Mouse (Mus musculus) MEL (cell line): ENCODE results near the gene Nsd1. TPM values are rescaled to one million over a fixed set of nuclear protein-coding genes. Genes with fewer than 3 reads are reported as not detected.

Source experiments
- DNase-seq: peaks from one replicate; pipeline ENCODE4 v3.0.0; 2011; ENCODE audit warnings: low read depth, low spot score
- H3K27ac ChIP-seq: 2 replicates; pipeline ENCODE4 v1.5.1; 2012; ENCODE audit warnings: low read depth, mild to moderate bottlenecking, control low read depth, low read length, moderate library complexity; ENCODE audit not compliant: control insufficient read depth
- H3K27me3 ChIP-seq, 2 experiments: fragments of 150-350 bp in 1 of 2; sonication (generic) in 1 of 2; 2 replicates each; pipeline ENCODE4 v1.6.1; 2012; ENCODE audit warnings: low read length in 2 of 2, mild to moderate bottlenecking in 2 of 2, improper control_type of control experiment in 1 of 2, moderate library complexity in 1 of 2; ENCODE audit not compliant: insufficient read depth in 2 of 2, control insufficient read depth in 1 of 2
- H3K36me3 ChIP-seq, 2 experiments: 2 replicates each; pipeline ENCODE4 v1.6.1; 2012 to 2014; ENCODE audit warnings: low read length in 2 of 2, improper control_type of control experiment in 1 of 2, inconsistent platforms in 1 of 2, mild to moderate bottlenecking in 1 of 2; ENCODE audit not compliant: insufficient read depth in 2 of 2, control insufficient read depth in 1 of 2
- H3K4me1 ChIP-seq, 2 experiments: fragments of 150-350 bp in 1 of 2; sonication (generic) in 1 of 2; 2 replicates each; pipeline ENCODE4 v1.6.1; 2012; ENCODE audit warnings: low read length in 2 of 2, improper control_type of control experiment in 1 of 2, mild to moderate bottlenecking in 1 of 2; ENCODE audit not compliant: insufficient read depth in 2 of 2, control insufficient read depth in 1 of 2
- H3K4me3 ChIP-seq, 2 experiments: fragments of 150-350 bp in 1 of 2; sonication (generic) in 1 of 2; 2 replicates each; pipeline ENCODE4 v1.5.1; 2012; ENCODE audit warnings: low read depth in 2 of 2, low read length in 2 of 2, mild to moderate bottlenecking in 2 of 2, moderate library complexity in 2 of 2, control low read depth in 1 of 2, improper control_type of control experiment in 1 of 2; ENCODE audit not compliant: control insufficient read depth in 1 of 2, insufficient read depth in 1 of 2
- H3K79me2 ChIP-seq: 2 replicates; pipeline ENCODE4 v1.6.1; 2012; ENCODE audit warnings: mild to moderate bottlenecking, low read length, moderate library complexity; ENCODE audit not compliant: control insufficient read depth, poor library complexity, insufficient read depth
- H3K9ac ChIP-seq: 2 replicates; pipeline ENCODE4 v1.6.1; 2012; ENCODE audit warnings: low read depth, mild to moderate bottlenecking, control low read depth, low read length, moderate library complexity; ENCODE audit not compliant: control insufficient read depth, poor library complexity, severe bottlenecking
- H3K9me3 ChIP-seq: fragments of 150-350 bp; sonication (generic); replicated peaks from 2 replicates; pipeline ENCODE4 v1.6.1; 2012; ENCODE audit warnings: mild to moderate bottlenecking, low read length, improper control_type of control experiment, moderate library complexity; ENCODE audit not compliant: insufficient read depth
- BHLHE40 ChIP-seq: IDR thresholded peaks from 2 replicates; pipeline ENCODE4 v1.6.1; 2012; ENCODE audit warnings: low read depth, mild to moderate bottlenecking, inconsistent platforms, low read length, improper control_type of control experiment, borderline replicate concordance
- CHD2 ChIP-seq: IDR thresholded peaks from 2 replicates; pipeline ENCODE4 v1.6.1; 2011; ENCODE audit warnings: low read length, improper control_type of control experiment
- CTCF ChIP-seq, 3 experiments: IDR thresholded peaks in 2 of 3; conservative IDR thresholded peaks in 1 of 3; 2 replicates each; pipeline ENCODE4 v1.5.1; 2011 to 2012; ENCODE audit warnings: low read length in 3 of 3, low read depth in 2 of 3, mild to moderate bottlenecking in 2 of 3, improper control_type of control experiment in 1 of 3, inconsistent platforms in 1 of 3, mixed read lengths in 1 of 3, moderate library complexity in 1 of 3; ENCODE audit not compliant: control insufficient read depth in 1 of 3, insufficient read depth in 1 of 3, poor library complexity in 1 of 3, severe bottlenecking in 1 of 3
- E2F4 ChIP-seq: IDR thresholded peaks from 2 replicates; pipeline ENCODE4 v1.6.1; 2011; ENCODE audit warnings: low read depth, low read length, improper control_type of control experiment, borderline replicate concordance
- GATA1 ChIP-seq: IDR thresholded peaks from 2 replicates; pipeline ENCODE4 v1.6.1; 2011; ENCODE audit warnings: low read depth, low read length, improper control_type of control experiment
- HCFC1 ChIP-seq: IDR thresholded peaks from 2 replicates; pipeline ENCODE4 v1.6.1; 2012; ENCODE audit warnings: low read depth, mild to moderate bottlenecking, inconsistent platforms, low read length, improper control_type of control experiment, moderate library complexity
- JUND ChIP-seq: IDR thresholded peaks from 2 replicates; pipeline ENCODE4 v1.6.1; 2011; ENCODE audit warnings: low read depth, mild to moderate bottlenecking, improper control_type of control experiment, low read length
- MAZ ChIP-seq: IDR thresholded peaks from 2 replicates; pipeline ENCODE4 v1.6.1; 2012; ENCODE audit warnings: low read depth, mild to moderate bottlenecking, inconsistent platforms, low read length, improper control_type of control experiment
- NELFE ChIP-seq: IDR thresholded peaks from 2 replicates; pipeline ENCODE4 v1.6.1; 2011; ENCODE audit warnings: low read depth, low read length, improper control_type of control experiment
- POLR2A ChIP-seq, 2 experiments: IDR thresholded peaks; 2 replicates each; pipeline ENCODE4 v1.6.1; 2011 to 2012; ENCODE audit warnings: low read length in 2 of 2, mild to moderate bottlenecking in 2 of 2, control low read depth in 1 of 2, improper control_type of control experiment in 1 of 2, low read depth in 1 of 2, moderate library complexity in 1 of 2; ENCODE audit not compliant: control insufficient read depth in 1 of 2, insufficient read depth in 1 of 2, poor library complexity in 1 of 2
- POLR2AphosphoS2 ChIP-seq: IDR thresholded peaks from 2 replicates; pipeline ENCODE4 v1.6.1; 2011; ENCODE audit warnings: low read length, improper control_type of control experiment
- POLR2AphosphoS5 ChIP-seq: IDR thresholded peaks from 2 replicates; pipeline ENCODE4 v1.6.1; 2012; ENCODE audit warnings: low read depth, borderline replicate concordance, mild to moderate bottlenecking, inconsistent platforms, low read length, moderate library complexity, mixed read lengths
- RAD21 ChIP-seq: IDR thresholded peaks from 2 replicates; pipeline ENCODE4 v1.6.1; 2011; ENCODE audit warnings: mild to moderate bottlenecking, low read depth, low read length, improper control_type of control experiment
- SIN3A ChIP-seq: IDR thresholded peaks from 2 replicates; pipeline ENCODE4 v1.6.1; 2012; ENCODE audit warnings: low read length, improper control_type of control experiment, inconsistent platforms
- TAL1 ChIP-seq: IDR thresholded peaks from 2 replicates; pipeline ENCODE4 v1.6.1; 2012; ENCODE audit warnings: mild to moderate bottlenecking, inconsistent platforms, low read length, moderate library complexity, mixed read lengths
- TBP ChIP-seq: IDR thresholded peaks from 2 replicates; pipeline ENCODE4 v1.8.0; 2011; ENCODE audit warnings: low read depth, low read length, improper control_type of control experiment
- USF1 ChIP-seq: IDR thresholded peaks from 2 replicates; pipeline ENCODE4 v1.6.1; 2014; ENCODE audit warnings: low read depth, mild to moderate bottlenecking, inconsistent platforms, low read length, improper control_type of control experiment, moderate library complexity
- ZC3H11A ChIP-seq: IDR thresholded peaks from 2 replicates; pipeline ENCODE4 v1.6.1; 2012; ENCODE audit warnings: low read depth, mild to moderate bottlenecking, inconsistent platforms, low read length, improper control_type of control experiment
- ZKSCAN1 ChIP-seq: IDR thresholded peaks from 2 replicates; pipeline ENCODE4 v1.6.1; 2012; ENCODE audit warnings: low read depth, mild to moderate bottlenecking, inconsistent platforms, low read length, improper control_type of control experiment, moderate library complexity
- ZNF384 ChIP-seq: IDR thresholded peaks from 2 replicates; pipeline ENCODE4 v1.6.1; 2012; ENCODE audit warnings: low read depth, mild to moderate bottlenecking, inconsistent platforms, low read length, improper control_type of control experiment
- polyA plus RNA-seq, 2 experiments: library from polyadenylated mRNA; stranded (reverse) in 1 of 2; unstranded in 1 of 2; fragments of >175 nt in 1 of 2; fragments of >200 nt in 1 of 2; gene quantifications; 2 replicates each; pipeline versions ENCODE4 v1.2.1 to v1.2.4; 2012; ENCODE audit warnings: low replicate concordance in 2 of 2, low read depth in 1 of 2; ENCODE audit not compliant: insufficient read length in 2 of 2, insufficient read depth in 1 of 2, missing spikeins in 1 of 2
- total RNA-seq: library from RNA; depleted of rRNA; stranded (reverse); fragments of 300-350 nt; gene quantifications from 2 replicates; pipeline ENCODE4 v1.2.3, GENCODE M21; 2012

The Nsd1 gene
- total and polyA plus RNA-seq, 3 experiments = 6.3 to 59.3 (median 10.0) TPM

- H3K4me1 ChIP-seq = no peaks in the 10 kb centered on the region
- H3K36me3 ChIP-seq = no peaks in the 10 kb centered on the region; a peak in 2 of 4 replicates
- no peak overlapping the region for H3K27ac ChIP-seq
- no peak for TF ChIP-seq GATA1
- no peak for TF ChIP-seq JUND
- no peak for TF ChIP-seq NELFE
- no peak for TF ChIP-seq CHD2
- TF ChIP-seq POLR2AphosphoS2 = no peak
- TF ChIP-seq ZKSCAN1 = no peak
- TF ChIP-seq POLR2AphosphoS5 = no peak
- no peak for TF ChIP-seq CTCF (IDR thresholded peaks at IDR 0.05 in 2 of 3, conservative IDR thresholded peaks at IDR 0.05 in 1 of 3; ENCODE audit: control insufficient read depth in 1 of 3, insufficient read depth in 1 of 3, low read depth in 2 of 3, low read length in 3 of 3, poor library complexity in 1 of 3, severe bottlenecking in 1 of 3)
- no peak for TF ChIP-seq BHLHE40
- TF ChIP-seq RAD21 = no peak
- no peak for TF ChIP-seq HCFC1
- TF ChIP-seq E2F4 = no peak
- no peak overlapping the region for H3K4me3 ChIP-seq
- DNase-seq = no peak
- H3K79me2 ChIP-seq = no peaks in the 10 kb centered on the region
- H3K27me3 ChIP-seq = no peaks in the 10 kb centered on the region
- no peak overlapping the region for H3K9ac ChIP-seq
- H3K9me3 ChIP-seq = no peaks in the 10 kb centered on the region
Observed at GRCm38 (mm10) chr13:55300913-55301312, 91.3 kb downstream of the Nsd1 start.

GRCm38 (mm10) chr13:55312028-55312630 is 102.5 kb downstream of the Nsd1 start:
- Histone ChIP-seq H3K4me3 (no peak overlapping the region), H3K79me2 (no peaks in the 10 kb centered on the region), H3K9me3 (no peaks in the 10 kb centered on the region), H3K9ac (no peak overlapping the region), H3K27me3 (no peaks in the 10 kb centered on the region), H3K27ac (no peak overlapping the region), H3K36me3 (no peaks in the 10 kb centered on the region; a peak in 1 of 4 replicates), H3K4me1 (no peaks in the 10 kb centered on the region)
- DNase-seq = no peak
- TF ChIP-seq GATA1 = no peak
- no peak for TF ChIP-seq POLR2A (IDR thresholded peaks at IDR 0.05; ENCODE audit: control insufficient read depth in 1 of 2, insufficient read depth in 1 of 2, low read depth in 1 of 2, low read length in 2 of 2, poor library complexity in 1 of 2)
- TF ChIP-seq USF1 = no peak
- no peak for TF ChIP-seq ZKSCAN1
- TF ChIP-seq TBP = no peak
- no peak for TF ChIP-seq ZC3H11A
- no peak for TF ChIP-seq MAZ
- TF ChIP-seq NELFE = no peak
- no peak for TF ChIP-seq SIN3A
- no peak for TF ChIP-seq ZNF384
- TF ChIP-seq TAL1 = no peak
